Mouse (Mus musculus) embryo, embryonic 9.5 days (tissue): Measurements from ENCODE around the gene Nudt4.
"Not testable (repeated sequence)": the region's sequence is repeated elsewhere in the genome, so short reads cannot be mapped to it uniquely, and the experiment has no call there.

Experiments used
- DNase-seq: peaks from one replicate; pipeline ENCODE4 v3.0.0-alpha.2; 2017; ENCODE audit errors: extremely low spot score

Nudt4 gene

DNA sequence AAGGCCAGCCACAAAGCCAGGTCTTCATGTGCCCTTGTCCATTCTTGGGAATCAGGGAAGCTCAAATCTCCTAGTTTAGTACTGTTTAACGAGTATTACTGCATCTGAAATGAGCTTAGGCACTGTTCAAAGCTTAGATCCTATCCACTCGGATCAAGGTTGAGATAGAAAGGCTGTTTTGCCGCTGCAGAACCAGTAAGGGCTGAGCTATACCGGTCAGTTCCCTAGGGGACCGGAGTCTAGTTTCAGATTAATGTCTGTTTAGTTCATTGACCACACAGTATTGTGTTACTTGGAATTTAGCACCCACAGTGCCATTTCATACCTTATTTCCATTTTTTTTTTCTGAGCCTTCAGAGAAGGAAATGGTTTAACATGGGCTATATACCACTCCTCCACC is 3.6 kb upstream of the Nudt4 start:
- no peak for DNase-seq

- no peak for DNase-seq
Measured at GRCm38 (mm10) chr10:95566786-95567185, 2.8 kb upstream of the Nudt4 start.

DNA sequence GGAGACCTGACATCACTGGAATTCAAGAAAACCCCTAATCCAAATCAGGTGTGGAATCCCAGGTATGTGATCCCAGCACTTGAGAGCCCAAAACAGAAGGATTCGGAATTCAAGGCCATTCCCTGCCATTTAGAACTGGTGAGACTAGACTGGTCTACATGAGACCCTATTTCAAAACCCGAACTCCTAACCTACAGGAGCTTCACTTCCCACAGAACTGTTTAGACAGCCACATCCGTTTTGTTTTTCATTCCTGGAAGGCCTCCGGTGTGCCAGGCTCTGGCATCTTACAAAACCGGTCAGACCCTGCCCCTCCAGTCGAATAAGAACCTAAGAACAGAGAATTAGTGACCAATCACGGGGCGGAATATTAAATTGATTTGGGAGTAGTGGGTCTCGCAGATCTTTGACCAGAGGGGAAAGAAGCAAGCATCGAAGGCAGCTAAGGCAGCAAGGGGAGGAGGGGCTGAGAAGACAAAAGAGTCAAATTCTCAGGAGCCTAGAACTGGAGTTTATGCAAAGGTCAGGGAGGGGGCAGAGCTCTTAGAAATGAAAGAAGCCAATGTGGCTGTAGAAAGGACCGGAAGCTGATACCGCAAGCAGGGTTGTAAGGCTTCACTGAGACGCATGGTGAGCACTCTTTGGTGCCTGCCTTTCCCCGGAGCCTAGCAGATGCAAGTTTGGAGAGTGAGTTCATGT is 1.4 kb upstream of the Nudt4 start:
- DNase-seq: peak; percentile 69

DNA sequence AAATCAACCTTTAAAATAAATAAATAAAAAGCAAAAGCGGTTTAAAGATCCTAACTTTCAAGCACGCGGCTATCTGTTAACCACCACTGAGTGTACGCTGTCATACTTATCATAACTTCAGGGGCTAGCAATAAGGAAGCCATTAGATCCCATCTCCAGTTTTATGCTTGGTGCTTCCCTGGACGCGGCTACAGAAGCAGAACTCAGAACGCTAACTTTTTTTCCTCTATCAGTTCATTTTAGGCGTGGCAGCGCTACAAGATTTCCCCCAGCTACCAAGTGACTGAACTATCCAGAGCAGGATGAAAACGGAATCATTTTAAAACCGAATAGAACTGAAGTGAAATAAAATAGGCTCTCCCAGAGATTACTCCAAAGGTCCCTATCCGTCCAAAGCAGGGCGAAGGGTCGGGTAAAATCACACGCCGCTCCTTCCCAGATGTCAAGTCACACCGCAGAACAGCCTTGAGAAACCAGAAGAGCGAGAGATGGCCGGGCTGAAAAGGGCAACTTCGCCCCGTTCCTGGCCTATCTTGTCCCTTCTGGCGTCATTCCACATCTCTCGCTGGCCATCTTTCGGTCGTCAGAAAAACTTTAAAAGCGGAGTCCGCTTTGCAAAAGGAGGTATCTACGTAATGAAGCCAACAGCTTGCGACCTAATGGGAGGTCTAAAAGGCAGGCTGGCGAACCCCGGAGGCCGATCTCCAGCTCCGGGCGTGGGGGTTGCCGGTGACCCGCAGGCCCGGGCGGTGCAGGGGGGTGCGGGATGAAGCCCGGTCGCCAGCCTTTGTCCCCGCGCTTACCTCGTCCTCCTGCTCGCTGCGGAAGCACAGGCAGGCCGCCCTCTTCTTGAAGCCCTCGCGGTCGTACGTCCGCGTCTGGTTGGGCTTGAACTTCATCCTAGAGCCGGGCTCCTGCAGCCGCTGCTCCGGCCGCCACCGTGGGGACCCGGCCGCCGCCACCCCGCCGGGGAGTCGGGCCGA is 796 bp downstream of the Nudt4 start:
- peak; percentile 63 for DNase-seq

DNA sequence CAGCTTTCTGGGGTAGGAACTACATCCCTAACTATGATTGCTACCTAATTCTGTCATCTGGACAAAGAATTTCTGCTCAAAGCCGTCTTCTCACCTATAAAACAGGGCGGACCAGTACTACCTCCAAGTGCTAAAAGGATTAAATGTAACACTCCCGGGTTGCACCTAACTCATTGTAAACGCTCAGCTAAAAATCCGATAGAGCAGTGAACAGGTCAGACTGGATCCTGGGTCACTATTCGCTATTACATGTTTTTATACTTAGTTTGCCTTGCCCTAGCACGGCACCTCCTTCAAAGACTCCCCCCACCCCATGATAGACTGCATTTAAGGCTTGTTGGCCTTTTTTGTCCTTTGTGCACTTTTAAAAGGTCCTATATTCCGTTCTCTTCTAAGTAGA is 1.6 kb downstream of the Nudt4 start:
- DNase-seq: no peak

DNA sequence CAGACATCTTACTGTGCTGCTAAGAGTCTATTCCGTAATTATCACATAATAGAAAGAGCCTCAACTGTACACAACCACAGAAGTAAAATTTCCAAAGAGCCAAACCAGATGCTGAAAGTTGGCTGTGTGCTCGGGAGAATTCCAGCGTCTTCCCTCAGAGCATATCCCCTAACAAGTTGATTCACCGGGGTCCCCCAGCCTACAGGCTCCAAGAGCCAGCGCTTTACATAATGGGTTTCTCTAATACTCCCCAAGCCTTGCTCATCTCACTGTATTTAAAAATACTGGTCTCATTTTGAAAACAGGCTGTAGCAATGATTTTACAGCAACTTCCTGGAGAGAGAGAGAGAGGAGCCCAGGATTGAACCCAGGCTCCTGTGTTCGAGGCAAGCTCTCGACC is 2.3 kb downstream of the Nudt4 start:
- no peak for DNase-seq

- DNase-seq: no peak
Measured at GRCm38 (mm10) chr10:95560394-95560983, 3.5 kb downstream of the Nudt4 start.

- no peak for DNase-seq
Measured at GRCm38 (mm10) chr10:95559426-95559825, 4.5 kb downstream of the Nudt4 start.

- DNase-seq: no peak
Measured at GRCm38 (mm10) chr10:95557337-95557828, 6.6 kb downstream of the Nudt4 start.

DNA sequence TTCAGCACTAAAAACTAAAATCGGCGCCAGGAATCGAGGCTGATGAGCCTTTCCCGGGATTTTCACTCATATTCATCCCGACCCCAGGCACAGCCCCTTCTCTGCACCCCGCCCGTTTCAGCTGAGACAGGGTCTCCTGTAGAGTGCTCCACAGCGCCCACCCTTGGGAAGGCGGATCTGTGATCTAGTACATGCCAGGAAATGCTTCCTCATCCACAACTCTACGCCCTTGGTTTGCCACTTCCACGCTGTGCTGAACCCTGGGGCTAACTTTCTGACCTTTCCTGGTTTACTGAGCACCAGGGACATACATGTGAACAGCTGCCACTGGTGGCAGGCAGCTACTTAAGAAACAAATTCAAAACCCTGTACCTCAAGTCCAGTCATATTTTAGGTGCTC is 8.1 kb downstream of the Nudt4 start:
- no peak for DNase-seq

DNA sequence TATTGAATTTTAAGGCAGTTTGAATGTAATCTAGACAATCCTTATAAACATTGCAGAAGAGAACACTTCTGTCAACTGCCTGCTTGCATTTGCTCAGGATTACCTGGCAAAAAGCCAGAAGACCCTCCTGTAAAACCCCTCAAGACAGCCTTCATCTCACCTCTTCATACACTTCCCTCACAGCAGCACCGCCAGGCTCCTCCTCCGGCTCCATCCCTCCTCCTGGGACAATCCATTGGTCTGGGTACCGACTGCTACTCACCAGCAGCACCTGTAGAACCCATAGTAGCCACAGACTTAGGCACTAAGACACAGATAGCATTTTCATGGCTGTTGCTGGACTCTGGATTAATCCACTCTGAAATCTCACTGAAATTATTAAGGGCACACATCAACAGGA is 11.6 kb downstream of the Nudt4 start:
- DNase-seq: no peak

- DNase-seq: no peak
Measured at GRCm38 (mm10) chr10:95551752-95552151, 12.2 kb downstream of the Nudt4 start.

GRCm38 (mm10) chr10:95550506-95550905 is 13.4 kb downstream of the Nudt4 start:
- no peak for DNase-seq

GRCm38 (mm10) chr10:95549080-95549479 is 14.9 kb downstream of the Nudt4 start:
- DNase-seq: not testable (repeated sequence)

- no peak for DNase-seq
Measured at GRCm38 (mm10) chr10:95548154-95548826, 15.7 kb downstream of the Nudt4 start.

- DNase-seq: no peak
Measured at GRCm38 (mm10) chr10:95546178-95546577, 17.8 kb downstream of the Nudt4 start.

DNA sequence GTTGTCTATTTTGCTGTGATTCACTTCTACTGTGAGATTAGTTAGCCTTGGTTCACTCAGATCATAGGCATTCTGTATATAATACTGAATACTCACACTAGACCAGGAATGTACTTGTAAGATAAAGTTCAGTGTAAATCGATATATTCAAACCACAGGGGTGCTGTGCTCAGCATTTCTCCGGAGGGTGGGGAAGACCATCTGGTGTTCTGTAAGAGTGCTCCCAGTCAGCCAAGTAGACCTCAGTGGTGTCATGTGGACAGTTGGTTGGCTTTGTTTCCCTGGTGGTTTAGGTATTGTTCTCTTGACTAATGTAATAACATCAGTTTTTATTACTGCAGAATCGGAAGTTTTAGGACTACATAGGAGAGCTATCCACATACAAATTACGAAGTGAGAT is 18.9 kb downstream of the Nudt4 start:
- DNase-seq: no peak

DNA sequence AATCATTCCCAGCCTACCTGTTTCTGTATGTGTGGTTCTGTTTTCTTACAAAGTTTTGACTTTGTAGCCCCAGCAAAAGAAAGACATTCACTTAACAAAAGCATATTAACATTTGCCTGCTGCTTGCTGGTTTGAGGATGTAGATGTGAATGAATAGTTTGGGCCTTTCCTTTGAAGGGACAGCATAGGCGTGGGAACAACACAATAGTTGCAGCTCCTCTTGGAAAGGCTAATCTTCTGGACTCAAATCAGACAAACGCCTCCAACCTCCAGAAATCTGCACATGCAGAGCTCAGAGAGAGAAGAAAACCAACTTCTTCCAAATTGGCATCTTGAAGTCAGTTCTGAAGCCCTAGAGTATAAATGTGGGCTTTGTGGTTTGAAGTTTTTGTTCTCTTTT is 19.3 kb downstream of the Nudt4 start:
- DNase-seq: no peak

DNA sequence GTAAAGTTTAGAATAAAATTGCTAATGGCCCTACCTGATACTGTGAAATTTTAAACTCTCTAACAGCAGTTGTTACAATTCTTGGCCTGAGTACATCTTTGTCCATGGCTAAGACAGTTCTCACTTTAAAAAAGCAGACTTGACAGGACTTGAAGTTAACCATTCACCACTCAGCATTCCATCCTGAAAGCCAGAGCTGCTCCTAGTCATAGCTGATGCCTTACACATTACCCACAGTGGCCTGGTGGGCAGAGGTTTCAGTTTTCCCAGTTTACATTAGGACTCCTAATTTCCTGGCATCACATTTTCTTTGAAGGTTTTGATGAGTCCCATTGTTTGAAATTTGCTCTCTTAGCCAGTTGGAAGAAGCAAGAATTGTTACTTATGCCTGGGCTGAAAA is 19.9 kb downstream of the Nudt4 start:
- no peak for DNase-seq

- DNase-seq: no peak
Measured at GRCm38 (mm10) chr10:95543377-95543776, 20.6 kb downstream of the Nudt4 start.

DNA sequence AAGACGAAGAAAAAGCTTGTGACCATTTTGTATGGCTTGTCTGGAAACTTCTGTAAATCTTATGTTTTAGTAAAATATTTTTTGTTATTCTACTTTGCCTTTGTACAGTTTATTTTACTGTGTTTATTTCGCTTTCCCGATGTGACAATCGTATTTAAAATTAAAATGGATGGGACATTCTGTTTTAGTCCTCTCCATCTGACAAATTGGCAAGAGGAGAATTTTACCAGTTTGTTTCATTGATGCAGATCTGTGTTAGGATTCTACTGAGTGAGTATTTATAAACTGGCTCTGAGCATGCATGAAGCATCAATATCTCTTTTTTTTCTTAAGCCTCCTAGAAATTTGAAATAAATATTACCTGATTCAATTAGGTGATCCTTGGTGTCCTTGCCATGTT is 21.0 kb downstream of the Nudt4 start:
- DNase-seq: no peak

DNA sequence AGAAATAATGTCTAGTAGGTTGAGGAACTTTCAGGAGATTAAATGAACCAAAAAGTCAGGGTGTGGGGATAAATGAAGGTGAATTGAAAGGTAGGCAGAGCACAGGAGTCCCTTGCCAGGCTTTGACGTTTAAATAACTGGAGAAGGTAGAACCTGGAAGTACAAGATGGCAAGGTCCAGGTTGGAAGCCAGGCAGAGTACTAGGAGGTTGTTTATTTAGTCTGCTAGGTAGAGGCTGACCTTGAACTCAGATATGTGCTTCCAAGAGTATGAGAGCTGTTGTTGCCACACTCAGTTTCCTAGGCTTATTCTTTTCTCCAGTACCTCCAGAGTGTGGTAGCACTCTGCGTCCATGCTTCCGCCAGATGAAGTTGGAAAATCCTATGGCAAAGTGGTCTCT is 24.1 kb downstream of the Nudt4 start:
- DNase-seq: no peak
